Mouse (Mus musculus) E14TG2a.4 (cell line): ENCODE results near the gene Radil.

Source experiments
- H3K27me3 ChIP-seq: 2 replicates; pipeline ENCODE4 v1.6.1; 2014; ENCODE audit warnings: low read length, control low read depth; ENCODE audit not compliant: insufficient read depth
- H3K36me3 ChIP-seq: 2 replicates; pipeline ENCODE4 v1.6.1; 2014; ENCODE audit warnings: low read length, control low read depth; ENCODE audit not compliant: insufficient read depth
- H3K4me1 ChIP-seq: replicated peaks from 2 replicates; pipeline ENCODE4 v1.6.1; 2014; ENCODE audit warnings: low read depth, low read length, control low read depth
- H3K4me3 ChIP-seq: replicated peaks from 2 replicates; pipeline ENCODE4 v1.5.1; 2014; ENCODE audit warnings: mild to moderate bottlenecking, low read length
- H3K9me3 ChIP-seq: 2 replicates; pipeline ENCODE4 v1.6.1; 2014; ENCODE audit warnings: low read length, control low read depth
- CTCF ChIP-seq: conservative IDR thresholded peaks from 2 replicates; pipeline ENCODE4 v1.5.1; 2014; ENCODE audit warnings: low read length
- NANOG ChIP-seq: IDR thresholded peaks from 2 replicates; pipeline ENCODE4 v1.6.1; 2014; ENCODE audit warnings: borderline replicate concordance, low read length, mixed read lengths
- POU5F1 ChIP-seq: IDR thresholded peaks from 2 replicates; pipeline ENCODE4 v1.6.1; 2014; ENCODE audit warnings: low read length, borderline replicate concordance

Radil gene

GRCm38 (mm10) chr5:142463461-142464454 lies 87.1 kb downstream of the Radil start, which contains the start of gene Ap5z1:
Ap5z1 (plus strand) TSS chr5:142463944.
- peaks cover 67% of the 10 kb centered on the region for H3K4me1 ChIP-seq
- no peak for TF ChIP-seq POU5F1
- TF ChIP-seq NANOG, result no peak
- no peak for TF ChIP-seq CTCF
- no peaks in the 10 kb centered on the region for H3K9me3 ChIP-seq
- H3K36me3 ChIP-seq, result peaks cover 58% of the 10 kb centered on the region
- no peaks in the 10 kb centered on the region for H3K27me3 ChIP-seq
- peak within 1 kb of the TSS; percentile 98 for H3K4me3 ChIP-seq

GRCm38 (mm10) chr5:142463011-142463410 lies 87.9 kb downstream of the Radil start:
- peak overlapping the region; percentile 98 for H3K4me3 ChIP-seq
- no peak for TF ChIP-seq POU5F1
- no peak for TF ChIP-seq CTCF
- TF ChIP-seq NANOG, result no peak
- H3K36me3 ChIP-seq, result peaks cover 58% of the 10 kb centered on the region
- peaks cover 74% of the 10 kb centered on the region for H3K4me1 ChIP-seq
- H3K27me3 ChIP-seq, result no peaks in the 10 kb centered on the region
- H3K9me3 ChIP-seq, result no peaks in the 10 kb centered on the region

GRCm38 (mm10) chr5:142462641-142462948 lies 88.3 kb downstream of the Radil start:
- Histone ChIP-seq H3K9me3 (no peaks in the 10 kb centered on the region), H3K4me3 (no peak overlapping the region), H3K36me3 (peaks cover 58% of the 10 kb centered on the region), H3K27me3 (no peaks in the 10 kb centered on the region), H3K4me1 (peaks cover 78% of the 10 kb centered on the region)
- TF ChIP-seq NANOG (no peak), CTCF (no peak), POU5F1 (no peak)

- H3K4me1 ChIP-seq, result peaks cover 79% of the 10 kb centered on the region
- no peaks in the 10 kb centered on the region for H3K27me3 ChIP-seq
- TF ChIP-seq NANOG, result no peak
- no peak for TF ChIP-seq CTCF
- no peak for TF ChIP-seq POU5F1
- no peak overlapping the region for H3K4me3 ChIP-seq
- H3K36me3 ChIP-seq, result peaks cover 57% of the 10 kb centered on the region
- H3K9me3 ChIP-seq, result no peaks in the 10 kb centered on the region
Measured at GRCm38 (mm10) chr5:142461942-142462640, 88.8 kb downstream of the Radil start.

- Histone ChIP-seq H3K4me3 (no peak overlapping the region), H3K27me3 (no peaks in the 10 kb centered on the region), H3K9me3 (no peaks in the 10 kb centered on the region), H3K36me3 (peaks cover 61% of the 10 kb centered on the region), H3K4me1 (peaks cover 82% of the 10 kb centered on the region)
- TF ChIP-seq POU5F1 (no peak), CTCF (no peak), NANOG (no peak)
Measured at GRCm38 (mm10) chr5:142459834-142460233, 91.1 kb downstream of the Radil start.

GRCm38 (mm10) chr5:142458791-142459557 lies 91.9 kb downstream of the Radil start:
- H3K27me3 ChIP-seq, result no peaks in the 10 kb centered on the region
- H3K4me1 ChIP-seq, result peaks cover 76% of the 10 kb centered on the region
- TF ChIP-seq CTCF (no peak), POU5F1 (no peak), NANOG (no peak)
- H3K36me3 ChIP-seq, result peaks cover 70% of the 10 kb centered on the region
- H3K4me3 ChIP-seq, result no peak overlapping the region
- no peaks in the 10 kb centered on the region for H3K9me3 ChIP-seq

GRCm38 (mm10) chr5:142457345-142457744 lies 93.6 kb downstream of the Radil start:
- TF ChIP-seq CTCF (no peak), NANOG (no peak), POU5F1 (no peak)
- Histone ChIP-seq H3K9me3 (no peaks in the 10 kb centered on the region), H3K36me3 (peaks cover 81% of the 10 kb centered on the region), H3K27me3 (no peaks in the 10 kb centered on the region), H3K4me3 (peak overlapping the region; percentile 35), H3K4me1 (peaks cover 79% of the 10 kb centered on the region)

GRCm38 (mm10) chr5:142456318-142456717 lies 94.6 kb downstream of the Radil start:
- TF ChIP-seq NANOG (no peak), POU5F1 (no peak), CTCF (no peak)
- no peaks in the 10 kb centered on the region for H3K27me3 ChIP-seq
- H3K36me3 ChIP-seq, result peaks cover 77% of the 10 kb centered on the region
- H3K9me3 ChIP-seq, result no peaks in the 10 kb centered on the region
- H3K4me3 ChIP-seq, result peak overlapping the region; percentile 39; the same call in 1 of the 2 replicates
- H3K4me1 ChIP-seq, result peaks cover 83% of the 10 kb centered on the region
